ENCODE assay signal across 20 mouse cellular contexts in genomic region chr7:48917988-48918387, GRCm38 (mm10). TPM values are rescaled to one million over a fixed set of nuclear protein-coding genes. Genes with fewer than 3 reads are reported as not detected.
DNase-seq lines count a peak whose midpoint lies in the region; ATAC-seq and TF ChIP-seq lines count a peak whose summit lies in the region.
"Had no signal": no experiment of that assay in that cellular context is flagged by ENCODE, and none has a peak within 500 bp of the region (broad histone marks: within the 10 kb centered on the region; RNA-seq: fewer than 3 reads in every experiment).

No protein-coding gene starts in this region.

- ATAC-seq in heart, embryonic 16.5 days (replicated peaks; ENCODE audit: extremely low read depth, insufficient read depth, low FRiP score): no peak
- ATAC-seq in kidney, postnatal 0 days (replicated peaks; ENCODE audit: low FRiP score, low read depth): no peak
- ATAC-seq: forebrain, embryonic 15.5 days; midbrain, embryonic 13.5 days had no signal

- no peak overlapping the region for H3K9ac ChIP-seq in heart, embryonic 16.5 days (ENCODE audit: low read length)
- no peak overlapping the region for H3K9ac ChIP-seq in kidney, postnatal 0 days (ENCODE audit: low read depth, low read length)
- H3K9ac ChIP-seq: forebrain, embryonic 15.5 days; heart, embryonic 15.5 days; hindbrain, embryonic 15.5 days; midbrain, embryonic 13.5 days; neural tube, embryonic 12.5 days had no signal

- H3K27me3 ChIP-seq in heart, embryonic 16.5 days (ENCODE audit: control insufficient read depth, insufficient read depth, low read length): no peaks in the 10 kb centered on the region
- H3K27me3 ChIP-seq in kidney, postnatal 0 days (ENCODE audit: insufficient read depth, low read length): no peaks in the 10 kb centered on the region
- no peaks in the 10 kb centered on the region for H3K27me3 ChIP-seq in E14TG2a.4 (ENCODE audit: insufficient read depth, low read length)
- H3K27me3 ChIP-seq: heart, embryonic 15.5 days; hindbrain, embryonic 15.5 days; neural tube, embryonic 12.5 days had no signal

- peaks cover 4% of the 10 kb centered on the region; the same call in 1 of the 2 replicates for H3K4me1 ChIP-seq in heart, embryonic 16.5 days (ENCODE audit: control insufficient read depth, insufficient read depth, low read length)
- no peaks in the 10 kb centered on the region for H3K4me1 ChIP-seq in kidney, postnatal 0 days (replicated peaks; ENCODE audit: insufficient read depth, low read length)
- peaks cover 79% of the 10 kb centered on the region for H3K4me1 ChIP-seq in E14TG2a.4 (replicated peaks; ENCODE audit: low read depth, low read length)
- H3K4me1 ChIP-seq: heart, embryonic 15.5 days had no signal

- DNase-seq in heart, postnatal 4 days: no peak
- DNase-seq in kidney, postnatal 0 days (ENCODE audit: low spot score): no peak
- no peak for DNase-seq in kidney, adult 18-20 months
- DNase-seq in R1 (ENCODE audit: low read depth, low spot score): peak; percentile 97
- no peak for DNase-seq in testis, postnatal 10 days (ENCODE audit: low spot score)
- DNase-seq: adrenal gland, postnatal 36 days; B cell, adult 2 months; cerebellum, adult 9-10 months; gastrocnemius, postnatal 14 days; kidney, adult 8-10 months; thymus, adult 2 months; thymus, postnatal 4 days had no signal

- 45% methylated on average over 5 of the region's 5 CpGs for WGBS in heart, embryonic 16.5 days
- WGBS in kidney, postnatal 0 days: 31% methylated on average over 5 of the region's 5 CpGs

- H3K4me2 ChIP-seq in heart, embryonic 16.5 days (ENCODE audit: low read depth, low read length): no peak overlapping the region
- no peak overlapping the region for H3K4me2 ChIP-seq in kidney, postnatal 0 days (ENCODE audit: low read length)
- H3K4me2 ChIP-seq: forebrain, embryonic 15.5 days; heart, embryonic 15.5 days; hindbrain, embryonic 15.5 days; midbrain, embryonic 13.5 days; neural tube, embryonic 12.5 days had no signal

- H3K36me3 ChIP-seq in heart, embryonic 16.5 days (ENCODE audit: control insufficient read depth, insufficient read depth): no peaks in the 10 kb centered on the region
- no peaks in the 10 kb centered on the region for H3K36me3 ChIP-seq in kidney, postnatal 0 days (ENCODE audit: insufficient read depth, low read length)
- H3K36me3 ChIP-seq in E14TG2a.4 (ENCODE audit: insufficient read depth, low read length): no peaks in the 10 kb centered on the region
- H3K36me3 ChIP-seq: forebrain, embryonic 15.5 days; heart, embryonic 15.5 days; hindbrain, embryonic 15.5 days; midbrain, embryonic 13.5 days; neural tube, embryonic 12.5 days had no signal

- no peak for TF ChIP-seq CTCF in kidney, postnatal 0 days (IDR thresholded peaks at IDR 0.05; ENCODE audit: low read depth)
- no peak for TF ChIP-seq CTCF in E14TG2a.4 (conservative IDR thresholded peaks at IDR 0.05; ENCODE audit: low read length)

- no peak overlapping the region for H3K4me3 ChIP-seq in heart, embryonic 16.5 days (ENCODE audit: low read length)
- no peak overlapping the region for H3K4me3 ChIP-seq in kidney, postnatal 0 days (replicated peaks; ENCODE audit: low read depth, low read length)
- H3K4me3 ChIP-seq in E14TG2a.4 (replicated peaks; ENCODE audit: low read length): 0 out of 2 replicates have a peak overlapping the region, but pooled peaks have one; percentile 29
- H3K4me3 ChIP-seq: forebrain, embryonic 15.5 days; heart, embryonic 15.5 days; hindbrain, embryonic 15.5 days; layer of hippocampus, adult 2 months; midbrain, embryonic 13.5 days; neural tube, embryonic 12.5 days had no signal

- no peaks in the 10 kb centered on the region for H3K9me3 ChIP-seq in heart, embryonic 16.5 days (replicated peaks; ENCODE audit: control insufficient read depth, low read length)
- no peaks in the 10 kb centered on the region for H3K9me3 ChIP-seq in kidney, postnatal 0 days (replicated peaks; ENCODE audit: low read length)
- H3K9me3 ChIP-seq in E14TG2a.4 (ENCODE audit: low read length): no peaks in the 10 kb centered on the region
- H3K9me3 ChIP-seq: forebrain, embryonic 15.5 days; heart, embryonic 15.5 days; hindbrain, embryonic 15.5 days; midbrain, embryonic 13.5 days; neural tube, embryonic 12.5 days had no signal

- H3K27ac ChIP-seq in heart, embryonic 16.5 days (ENCODE audit: low read length): peak overlapping the region; percentile 26; the same call in 1 of the 2 replicates
- 0 out of 2 replicates have a peak overlapping the region, but pooled peaks have one; percentile 19 for H3K27ac ChIP-seq in kidney, postnatal 0 days
- H3K27ac ChIP-seq: forebrain, embryonic 15.5 days; heart, embryonic 15.5 days; hindbrain, embryonic 15.5 days; layer of hippocampus, adult 2 months; midbrain, embryonic 13.5 days; neural tube, embryonic 12.5 days had no signal

RNA-seq across cellular contexts. Expression of gene Nav2, which starts 9.5 kb away (rescaled TPM):
- polyA plus RNA-seq in heart, embryonic 16.5 days (2015; fragmentation: Nextera tagmentation; extraction: Ambion mirVana): 33.9 and 34.2 TPM in 2 replicates
- 100 to 1,000 TPM; 106 to 112 TPM for total RNA-seq in heart, postnatal 4 days (2021)
- polyA plus RNA-seq in kidney, postnatal 0 days (2015; fragmentation: Nextera tagmentation; extraction: Ambion mirVana): 10.1 and 12.7 TPM in 2 replicates

RNA-seq across cellular contexts. Expression of gene E2f8, which starts 36.6 kb away (rescaled TPM):
- 15.9 and 17.7 TPM in 2 replicates for polyA plus RNA-seq in heart, embryonic 16.5 days (2015; fragmentation: Nextera tagmentation; extraction: Ambion mirVana)
- 10 to 100 TPM; 17.6 to 18.5 TPM for total RNA-seq in heart, postnatal 4 days (2021)
- polyA plus RNA-seq in kidney, postnatal 0 days (2015; fragmentation: Nextera tagmentation; extraction: Ambion mirVana): 5.5 and 7.3 TPM in 2 replicates
